Mouse (Mus musculus) layer of hippocampus, postnatal 36 days (tissue): ENCODE measurements around the gene Foxc2. TPM values are rescaled to one million over a fixed set of nuclear protein-coding genes. Genes with fewer than 3 reads are reported as not detected.

Experiments
- DNase-seq, 2 experiments: peaks; one replicate each; pipeline ENCODE4 v3.0.0; 2022
- total RNA-seq, 2 experiments: library from RNA; stranded (reverse); gene quantifications; 2 replicates each; pipeline ENCODE4 v1.2.3; 2021

Foxc2 gene
- total RNA-seq, 2 experiments from 2014 or later = 0.20 to 1.1 TPM

- DNase-seq = no peak
Measured at GRCm38 (mm10) chr8:121086004-121086900, 29.7 kb upstream of the Foxc2 start.

DNA sequence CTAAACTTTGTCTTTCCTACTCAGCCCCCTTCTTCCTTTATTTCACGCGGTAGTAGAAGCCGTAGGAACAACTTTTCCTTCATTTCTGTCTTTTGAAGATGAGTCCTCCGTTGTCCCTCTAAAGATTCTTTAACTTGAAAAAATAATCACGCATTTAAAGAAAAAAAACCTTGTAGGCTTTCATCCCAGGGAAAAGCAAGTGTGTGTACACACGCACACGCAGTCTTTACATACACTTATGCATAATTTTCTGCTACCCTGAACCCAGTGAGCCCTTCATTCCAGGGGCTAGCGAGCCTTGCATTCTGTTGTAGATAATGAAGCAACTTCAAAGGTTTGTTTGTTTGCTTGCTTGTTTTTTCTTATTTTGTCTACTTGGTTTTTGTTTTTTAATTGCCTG lies 27.7 kb upstream of the Foxc2 start:
- no peak for DNase-seq

DNA sequence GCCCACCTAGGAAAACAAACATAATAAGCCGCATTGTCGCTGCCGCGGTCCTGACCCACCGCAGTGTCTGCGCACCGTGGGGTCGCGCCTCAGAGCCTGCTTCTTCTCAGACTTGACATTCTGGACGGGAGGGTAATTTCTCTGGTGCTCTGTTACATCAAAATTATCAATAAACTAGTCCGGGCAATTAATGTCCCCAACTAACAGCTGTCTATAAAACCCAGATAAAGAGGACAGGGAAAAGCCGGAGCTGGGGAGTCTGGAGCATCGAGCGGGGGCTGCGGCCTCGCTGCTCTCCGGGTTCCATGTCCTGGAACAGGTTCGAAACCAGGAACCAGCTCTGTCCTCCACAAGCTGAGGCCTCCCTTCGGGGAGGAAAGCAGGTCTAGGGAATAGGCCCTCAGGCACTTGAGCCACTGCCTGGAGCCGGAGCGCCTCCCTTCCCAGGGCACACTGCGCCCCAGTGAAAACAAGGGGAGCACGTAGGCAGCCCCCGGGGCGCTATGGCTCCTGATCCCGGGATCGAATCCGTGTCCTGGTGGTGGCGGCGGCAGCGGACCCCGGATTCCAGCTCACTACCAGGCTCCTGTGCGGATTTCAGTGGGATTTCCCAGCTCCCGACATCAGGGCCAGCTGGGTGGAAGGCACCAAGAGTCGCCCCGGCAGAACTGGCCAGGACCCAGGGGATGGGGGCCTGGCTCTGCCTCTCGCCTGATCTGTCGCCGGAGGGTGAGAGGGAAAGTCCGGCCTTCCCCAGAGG lies 26.9 kb upstream of the Foxc2 start:
- no peak for DNase-seq

DNA sequence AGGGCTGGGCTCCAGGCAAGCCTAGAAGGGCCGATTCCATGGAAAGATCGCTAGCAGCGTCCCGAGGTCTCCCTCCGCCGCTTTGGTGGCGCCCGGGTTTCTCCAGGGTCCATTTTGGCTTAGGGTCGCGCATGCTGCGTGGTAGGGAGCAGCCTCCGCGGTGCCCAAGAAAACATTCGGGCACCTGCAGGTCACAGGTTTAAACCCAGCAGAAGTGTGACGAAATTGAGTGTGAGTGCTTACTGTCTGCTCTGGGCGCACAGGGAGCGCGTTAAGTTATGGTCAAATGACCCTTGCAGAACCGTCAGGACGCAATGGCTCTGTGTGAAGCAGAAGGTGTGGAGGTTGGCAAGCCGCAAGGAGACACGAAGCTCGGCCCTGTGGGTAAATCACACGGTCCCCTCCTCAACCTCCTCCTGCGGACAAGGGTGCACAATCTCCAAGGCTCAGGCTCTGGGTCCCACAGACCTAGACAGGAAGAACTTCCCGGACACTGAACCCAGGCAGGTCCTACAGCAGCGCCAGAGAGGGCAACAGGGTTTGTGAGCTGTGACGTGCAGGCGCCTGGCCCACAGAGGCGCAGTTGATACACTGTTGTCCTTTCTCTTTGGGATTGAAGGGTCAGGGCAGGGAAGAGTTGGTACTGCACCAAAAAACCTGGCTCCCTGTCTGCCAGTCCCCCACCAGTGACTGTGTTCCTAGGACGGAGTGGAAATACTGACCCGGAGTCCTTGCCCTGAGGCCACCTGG lies 26.2 kb upstream of the Foxc2 start:
- no peak for DNase-seq

- DNase-seq = no peak
Measured at GRCm38 (mm10) chr8:121090716-121091115, 25.3 kb upstream of the Foxc2 start.

- no peak for DNase-seq
Measured at GRCm38 (mm10) chr8:121092141-121092540, 23.8 kb upstream of the Foxc2 start.

DNA sequence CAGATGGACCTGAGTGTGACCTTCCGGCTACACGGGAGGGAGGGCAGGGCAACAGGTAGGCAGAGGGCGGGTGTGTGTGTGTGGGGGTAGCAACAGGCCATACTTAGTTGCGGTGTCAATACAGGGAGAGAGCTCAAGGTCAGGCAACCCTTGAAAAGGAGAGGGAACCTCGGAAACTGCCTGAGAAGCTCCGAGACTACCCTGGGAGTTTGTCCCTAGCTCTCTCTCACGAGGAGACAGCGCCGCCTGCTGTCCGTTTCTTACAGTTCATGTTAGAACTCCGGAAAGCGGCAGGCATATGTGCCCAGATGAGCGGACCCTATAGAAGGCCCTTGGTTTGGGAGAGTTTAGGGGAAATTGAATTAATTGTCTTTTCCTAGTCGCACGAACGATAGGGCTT lies 23.3 kb upstream of the Foxc2 start:
- DNase-seq = peak; percentile 77 to 84

DNA sequence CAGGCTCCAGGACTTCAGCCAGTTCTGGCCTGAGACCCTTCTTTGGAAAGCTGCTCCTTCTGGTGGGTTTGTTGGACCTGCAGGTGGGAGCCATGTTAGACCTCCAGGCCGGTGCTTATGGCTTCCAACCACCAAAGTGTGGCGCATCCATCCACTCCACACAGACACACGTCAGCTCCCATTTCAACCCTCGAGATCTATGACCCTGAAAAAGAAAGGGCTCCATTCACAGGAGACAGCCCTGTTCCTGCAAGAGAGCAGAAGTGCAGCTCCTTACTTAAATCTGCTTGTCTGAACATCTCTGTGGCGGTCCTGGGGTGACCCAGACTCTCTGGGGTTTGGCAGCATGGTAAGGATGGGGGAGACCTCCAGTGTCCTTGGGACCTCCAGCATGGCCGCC lies 22.5 kb upstream of the Foxc2 start:
- DNase-seq = no peak

DNA sequence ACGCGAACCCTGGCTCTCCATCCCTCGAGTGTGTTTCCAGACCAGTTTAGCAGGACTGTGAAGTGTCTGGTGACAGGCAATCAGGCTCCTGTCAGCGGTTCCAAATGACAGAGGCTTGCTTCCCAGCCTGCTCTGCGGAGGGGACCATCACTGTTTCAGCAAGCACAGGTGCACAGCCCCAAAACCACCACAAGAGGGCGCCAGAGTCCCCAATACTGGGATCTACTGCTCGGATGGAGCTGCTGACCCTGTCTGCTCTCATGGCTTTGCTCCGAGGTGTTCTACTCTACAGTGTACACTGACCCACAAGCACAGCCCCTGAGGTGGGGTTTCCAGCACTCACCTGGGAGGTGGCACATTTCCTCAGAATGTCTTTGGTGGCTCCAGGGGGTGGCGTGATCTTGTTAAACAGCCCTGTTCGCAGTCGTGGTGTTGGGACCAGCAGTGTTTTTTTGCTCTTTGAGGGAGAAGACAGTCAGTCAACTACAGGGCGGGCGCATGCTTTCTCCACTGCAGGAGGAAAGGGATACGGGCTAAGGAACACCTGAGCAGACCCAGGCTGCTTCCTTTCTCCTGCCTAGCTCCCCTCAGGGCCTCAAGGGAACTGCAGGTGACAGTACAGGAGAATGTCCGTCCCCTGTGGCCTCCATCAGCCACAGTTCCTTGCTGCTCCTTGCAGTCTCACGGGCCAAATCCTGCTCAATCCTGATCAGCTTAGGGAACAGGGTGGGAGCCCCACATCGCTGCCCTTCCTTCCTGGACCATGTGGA lies 11.7 kb upstream of the Foxc2 start:
- peak; percentile 64 to 73 for DNase-seq

DNA sequence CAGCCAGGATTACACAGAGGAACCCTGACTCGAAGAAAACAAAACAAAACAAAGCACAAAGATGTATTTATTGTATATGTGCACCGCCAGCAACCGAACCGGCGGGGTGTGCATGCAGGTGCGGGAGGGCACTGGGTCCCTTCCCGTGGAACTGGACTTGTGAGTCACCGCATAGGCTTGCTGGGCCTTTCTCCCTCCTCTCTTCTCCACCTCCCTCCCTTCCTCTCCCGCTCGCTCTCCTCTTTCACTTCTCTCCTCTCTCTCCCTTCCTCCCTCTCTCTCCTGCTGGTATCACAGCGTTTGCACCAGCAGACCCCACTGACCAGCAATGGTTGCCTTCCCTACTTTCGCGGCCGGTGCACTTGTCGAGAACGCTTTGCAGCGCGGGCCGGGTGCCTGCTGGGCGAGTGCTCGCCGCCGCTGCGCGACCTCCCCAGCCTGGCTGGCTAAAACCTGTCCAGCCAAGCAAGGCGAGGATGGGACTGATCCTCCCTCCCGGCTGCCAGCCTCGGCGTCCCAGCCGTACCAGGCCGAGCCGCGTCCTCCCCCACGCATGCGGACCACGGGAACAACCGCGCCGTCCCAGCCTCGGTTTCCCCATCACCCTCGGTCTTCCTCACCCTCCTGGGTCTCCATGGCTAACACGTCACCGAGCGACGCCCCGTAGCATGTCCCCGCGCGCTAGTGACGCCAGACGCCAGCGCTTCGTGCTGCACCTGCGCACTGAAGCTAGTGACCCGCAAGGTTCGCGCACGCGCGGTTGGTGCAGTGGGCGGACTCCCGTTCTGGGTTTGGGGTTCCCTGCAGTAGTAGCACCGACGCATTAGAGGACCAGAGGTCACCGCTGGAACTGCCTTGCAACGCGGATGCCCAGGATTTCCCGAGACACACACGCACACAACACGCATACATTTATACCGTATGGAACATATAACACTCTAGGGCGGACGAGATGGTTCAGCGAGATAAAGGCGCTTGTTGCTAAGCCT lies 8.0 kb upstream of the Foxc2 start, which contains the start of gene Mthfsd:
Mthfsd (minus strand) TSS at position 725 of the 989 bp plus-strand sequence.
- peak; percentile 99 for DNase-seq

GRCm38 (mm10) chr8:121108657-121109056 lies 7.3 kb upstream of the Foxc2 start:
- no peak for DNase-seq

GRCm38 (mm10) chr8:121111145-121111907 lies 4.6 kb upstream of the Foxc2 start:
- no peak for DNase-seq

GRCm38 (mm10) chr8:121113261-121113660 lies 2.7 kb upstream of the Foxc2 start:
- DNase-seq = peak; percentile 93 to 96

- no peak for DNase-seq
Measured at GRCm38 (mm10) chr8:121115136-121115535, 835 bp upstream of the Foxc2 start.

GRCm38 (mm10) chr8:121116591-121117185 lies 717 bp downstream of the Foxc2 start:
- DNase-seq = no peak

GRCm38 (mm10) chr8:121117186-121117651 lies 1.2 kb downstream of the Foxc2 start:
- no peak for DNase-seq

GRCm38 (mm10) chr8:121117906-121118305 lies 1.9 kb downstream of the Foxc2 start:
- DNase-seq = no peak

DNA sequence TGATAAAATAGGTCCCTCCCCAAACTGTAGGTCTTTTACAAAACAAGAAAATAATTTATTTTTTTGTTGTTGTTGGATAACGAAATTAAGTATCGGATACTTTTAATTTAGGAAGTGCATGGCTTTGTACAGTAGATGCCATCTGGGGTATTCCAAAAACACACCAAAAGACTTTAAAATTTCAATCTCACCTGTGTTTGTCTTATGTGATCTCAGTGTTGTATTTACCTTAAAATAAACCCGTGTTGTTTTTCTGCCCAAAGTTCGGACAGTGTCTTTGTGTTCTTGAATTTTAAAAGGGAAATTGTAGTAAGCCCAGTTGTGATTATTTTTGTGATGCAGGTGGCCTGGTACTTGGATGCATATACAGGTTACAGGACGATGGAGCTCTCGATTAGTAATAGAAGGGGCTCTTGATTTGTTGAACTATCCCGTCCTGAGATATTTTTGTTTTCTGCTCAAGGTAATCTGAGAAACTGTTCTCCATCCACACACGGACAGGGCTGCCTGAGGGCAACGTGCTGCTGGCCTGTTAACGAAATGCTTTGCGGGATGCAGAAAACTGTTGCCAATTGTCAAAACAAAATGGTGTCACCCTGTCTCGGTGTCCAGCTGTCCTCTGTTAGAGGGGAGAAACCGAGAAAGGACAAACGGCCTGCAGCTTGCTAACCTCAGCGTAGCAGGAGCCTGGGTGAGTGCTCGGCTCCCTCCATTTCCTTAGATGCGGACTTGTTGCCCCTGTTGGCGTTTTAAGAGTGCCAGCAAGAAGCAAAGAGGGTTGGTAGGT lies 2.9 kb downstream of the Foxc2 start:
- no peak for DNase-seq
